Mouse (Mus musculus) R1 (cell line): ENCODE measurements at regions not wholly inside any gene's neighbourhood (a gene's known extent, or its start where the extent isn't known, plus 50 kb on each side); places are given as distances from the start of the nearest gene placed in this dataset.

Source experiments
- DNase-seq: peaks from one replicate; pipeline ENCODE4 v3.0.0-alpha.2; 2018; ENCODE audit warnings: low read depth, low spot score

DNA sequence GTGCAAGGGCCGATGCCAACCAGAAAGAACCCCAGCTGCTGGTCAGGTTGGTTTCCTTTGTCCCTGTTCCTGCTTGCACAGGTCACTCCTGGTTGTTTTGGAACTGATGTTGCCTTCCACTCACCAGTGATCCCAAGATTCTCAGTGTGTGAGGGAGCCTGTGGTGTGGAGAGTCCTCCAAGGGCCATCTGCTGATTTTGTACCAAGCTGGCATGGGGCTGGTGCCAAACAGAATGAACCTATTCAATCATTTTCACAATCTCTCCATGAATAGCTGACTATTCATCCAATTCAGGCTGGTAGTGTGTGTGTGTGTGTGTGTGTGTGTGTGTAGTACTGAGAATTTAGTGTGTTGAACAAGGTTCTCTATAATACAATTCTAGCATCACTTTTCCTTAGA, 402.8 kb upstream of the Cntnap5b start:
- no peak for DNase-seq

DNA sequence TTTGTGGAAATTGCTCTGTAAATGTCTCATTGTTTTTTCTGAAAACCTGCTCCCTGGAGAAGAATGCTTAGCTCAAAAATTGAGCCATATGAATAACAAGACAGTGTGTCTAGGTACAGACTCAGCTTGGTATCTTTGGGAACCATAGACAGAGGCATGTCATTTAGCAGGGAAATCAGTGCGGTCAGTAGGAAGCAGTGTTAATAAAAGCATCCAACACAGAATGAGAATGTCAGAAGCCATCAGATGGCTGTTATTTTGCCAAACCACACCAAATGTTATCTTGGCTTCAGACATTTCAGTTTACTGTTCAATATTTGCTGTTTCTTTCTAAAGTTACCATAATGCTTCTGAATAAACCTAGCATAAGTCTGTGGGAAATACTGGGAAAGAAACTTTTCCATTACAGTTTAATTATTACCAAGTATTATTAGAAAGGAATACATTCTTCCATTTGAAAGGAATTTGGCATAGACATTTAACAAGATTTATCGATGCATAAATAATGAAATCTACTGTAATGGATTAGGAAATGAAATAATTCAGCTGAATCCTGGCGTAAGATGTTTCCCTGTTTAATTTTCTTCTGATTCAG, 402.1 kb upstream of the Cntnap5b start:
- DNase-seq = no peak

DNA sequence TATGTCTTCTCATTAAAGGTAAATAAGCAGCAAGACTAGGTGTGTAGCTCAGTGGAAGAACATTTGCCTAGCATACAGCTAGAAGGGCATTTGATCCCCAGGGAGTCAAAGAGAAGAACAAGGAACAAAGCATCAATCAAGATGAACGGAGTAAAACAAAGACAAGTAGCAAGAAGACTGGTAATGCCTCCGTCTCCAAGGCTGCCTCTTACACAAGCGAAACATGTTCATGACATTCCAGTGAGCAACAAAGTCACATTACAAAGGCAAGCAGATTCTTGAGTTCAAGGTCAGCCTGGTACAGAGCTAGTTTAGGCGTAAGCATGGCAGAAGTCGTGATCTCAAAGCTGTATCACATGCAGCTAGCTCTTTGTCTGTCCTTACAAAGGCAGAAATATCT, 376.8 kb upstream of the Cntnap5b start:
- DNase-seq = peak; percentile 69
